Mouse (Mus musculus) megakaryocyte, embryonic 14.5 days (primary cell): Measurements from ENCODE around the gene Lat2.

Experiments used
- FLI1 ChIP-seq: IDR thresholded peaks from 2 replicates; pipeline ENCODE4 v1.6.1; 2012; ENCODE audit warnings: low read length, inconsistent platforms, mixed read lengths
- GATA1 ChIP-seq: IDR thresholded peaks from 3 replicates; pipeline ENCODE4 v1.6.1; 2012; ENCODE audit warnings: mixed read lengths, low read length, inconsistent platforms, borderline replicate concordance

- TF ChIP-seq GATA1 (no peak), FLI1 (no peak)
Measured at GRCm38 (mm10) chr5:134656708-134657107, 41.9 kb upstream of the Lat2 start.
